Mouse (Mus musculus): Measurements from ENCODE around the gene Wdr82. TPM values are rescaled to one million over a fixed set of nuclear protein-coding genes. Genes with fewer than 3 reads are reported as not detected.

Gene Wdr82
- total and polyA plus RNA-seq, 2 experiments from 2014 or later = 14.3 to 122 TPM

GRCm38 (mm10) chr9:106237401-106237800, 66.7 kb downstream of the Wdr82 start:
- H3K4me2 ChIP-seq (ENCODE audit: low read depth, low read length) = no peak overlapping the region
- no peak for DNase-seq (ENCODE audit: low spot score)
- ATAC-seq (ENCODE audit: insufficient read depth, low read depth) = no peak
- H3K36me3 ChIP-seq (replicated peaks; ENCODE audit: control insufficient read depth, insufficient read depth, low read length) = peaks cover 100% of the 10 kb centered on the region
- TF ChIP-seq CTCF (IDR thresholded peaks at IDR 0.05; ENCODE audit: low read depth) = no peak
- TF ChIP-seq EP300 (IDR thresholded peaks at IDR 0.05; ENCODE audit: low read depth) = no peak
- H3K4me3 ChIP-seq (ENCODE audit: low read depth, low read length) = no peak overlapping the region
- no peak overlapping the region for H3K27ac ChIP-seq (ENCODE audit: low read depth)
- WGBS = 81% methylated on average over 8 of the region's 8 CpGs
- H3K4me1 ChIP-seq (ENCODE audit: control insufficient read depth, insufficient read depth) = 0 out of 2 replicates have a peak, but pooled peaks cover 3% of the 10 kb centered on the region
- H3K9me3 ChIP-seq (replicated peaks; ENCODE audit: control insufficient read depth, low read length) = no peaks in the 10 kb centered on the region
- H3K27me3 ChIP-seq (ENCODE audit: control insufficient read depth, insufficient read depth, low read length) = no peaks in the 10 kb centered on the region
- H3K9ac ChIP-seq (replicated peaks; ENCODE audit: low read depth, low read length) = no peak overlapping the region

GRCm38 (mm10) chr9:106237878-106238277, 67.2 kb downstream of the Wdr82 start:
- Histone ChIP-seq H3K9me3 (replicated peaks; ENCODE audit: control insufficient read depth, low read length) (no peaks in the 10 kb centered on the region), H3K36me3 (replicated peaks; ENCODE audit: control insufficient read depth, insufficient read depth, low read length) (peaks cover 100% of the 10 kb centered on the region), H3K4me1 (ENCODE audit: control insufficient read depth, insufficient read depth) (0 out of 2 replicates have a peak, but pooled peaks cover 3% of the 10 kb centered on the region), H3K27ac (ENCODE audit: low read depth) (no peak overlapping the region), H3K9ac (replicated peaks; ENCODE audit: low read depth, low read length) (no peak overlapping the region), H3K27me3 (ENCODE audit: control insufficient read depth, insufficient read depth, low read length) (no peaks in the 10 kb centered on the region), H3K4me2 (ENCODE audit: low read depth, low read length) (no peak overlapping the region), H3K4me3 (ENCODE audit: low read depth, low read length) (no peak overlapping the region)
- 89% methylated on average over 10 of the region's 10 CpGs for WGBS
- TF ChIP-seq CTCF (IDR thresholded peaks at IDR 0.05; ENCODE audit: low read depth) (no peak), EP300 (IDR thresholded peaks at IDR 0.05; ENCODE audit: low read depth) (no peak)
- DNase-seq (ENCODE audit: low spot score) (no peak), ATAC-seq (ENCODE audit: insufficient read depth, low read depth) (no peak)

MicroRNAs within 50 kb of the gene (microRNA counts, 519-probe panel; counts per million panel counts)
- 9,229 counts per million, percentile 97 among the panel's probes with 10 or more counts for microRNA mmu-let-7g

Small RNAs within 50 kb of the gene (microRNA-seq; reads per million reads assigned to microRNA genes)
- gene Mir135a-1 = 0.54 reads per million
- gene Mirlet7g = 58,560 reads per million, percentile 99 among the genes with 10 or more reads in this experiment

Other genes starting within 250 kb of the Wdr82 start
- 0.23 TPM in 1 of 2 replicates, not detected in the other for gene Col6a5, start 210.3 kb upstream of the Wdr82 start, total RNA-seq (2014; rRNA removed; ENCODE audit: low replicate concordance)
- gene Col6a5, start 210.3 kb upstream of the Wdr82 start, polyA plus RNA-seq (2015; fragmentation: Nextera tagmentation; extraction: Ambion mirVana) = 0.03 and 0.15 TPM in 2 replicates
- under 0.01 TPM in 1 of 2 replicates, not detected in the other for gene Col6a4, start 74.1 kb upstream of the Wdr82 start, total RNA-seq (2014; rRNA removed; ENCODE audit: low replicate concordance)
- gene Col6a4, start 74.1 kb upstream of the Wdr82 start, polyA plus RNA-seq (2015; fragmentation: Nextera tagmentation; extraction: Ambion mirVana) = 0.01 TPM in 1 of 2 replicates, not detected in the other
- 2.0 and 2.5 TPM in 2 replicates for gene Glyctk, start 12.8 kb upstream of the Wdr82 start, total RNA-seq (2014; rRNA removed; ENCODE audit: low replicate concordance)
- 0.90 and 1.1 TPM in 2 replicates for gene Glyctk, start 12.8 kb upstream of the Wdr82 start, polyA plus RNA-seq (2015; fragmentation: Nextera tagmentation; extraction: Ambion mirVana)
- 7.5 and 22.8 TPM in 2 replicates for gene Ppm1m, start 28.8 kb downstream of the Wdr82 start, total RNA-seq (2014; rRNA removed; ENCODE audit: low replicate concordance)
- 13.1 and 15.1 TPM in 2 replicates for gene Ppm1m, start 28.8 kb downstream of the Wdr82 start, polyA plus RNA-seq (2015; fragmentation: Nextera tagmentation; extraction: Ambion mirVana)
- 92.1 and 105 TPM in 2 replicates for gene Twf2, start 32.2 kb downstream of the Wdr82 start, total RNA-seq (2014; rRNA removed; ENCODE audit: low replicate concordance)
- gene Twf2, start 32.2 kb downstream of the Wdr82 start, polyA plus RNA-seq (2015; fragmentation: Nextera tagmentation; extraction: Ambion mirVana) = 57.3 and 64.2 TPM in 2 replicates
- gene Tlr9, start 51.7 kb downstream of the Wdr82 start, total RNA-seq (2014; rRNA removed; ENCODE audit: low replicate concordance) = not detected in 2 replicates
- 0.04 and 0.05 TPM in 2 replicates for gene Tlr9, start 51.7 kb downstream of the Wdr82 start, polyA plus RNA-seq (2015; fragmentation: Nextera tagmentation; extraction: Ambion mirVana)
- 309 and 334 TPM in 2 replicates for gene Alas1, start 77.7 kb downstream of the Wdr82 start, total RNA-seq (2014; rRNA removed; ENCODE audit: low replicate concordance)
- gene Alas1, start 77.7 kb downstream of the Wdr82 start, polyA plus RNA-seq (2015; fragmentation: Nextera tagmentation; extraction: Ambion mirVana) = 385 and 421 TPM in 2 replicates
- 12.3 and 38.0 TPM in 2 replicates for gene Poc1a, start 110.1 kb downstream of the Wdr82 start, total RNA-seq (2014; rRNA removed; ENCODE audit: low replicate concordance)
- 13.6 and 13.8 TPM in 2 replicates for gene Poc1a, start 110.1 kb downstream of the Wdr82 start, polyA plus RNA-seq (2015; fragmentation: Nextera tagmentation; extraction: Ambion mirVana)
- gene Dusp7, start 197.7 kb downstream of the Wdr82 start, total RNA-seq (2014; rRNA removed; ENCODE audit: low replicate concordance) = 46.9 and 47.7 TPM in 2 replicates
- gene Dusp7, start 197.7 kb downstream of the Wdr82 start, polyA plus RNA-seq (2015; fragmentation: Nextera tagmentation; extraction: Ambion mirVana) = 9.1 and 10.3 TPM in 2 replicates

All from heart, postnatal 0 days (tissue).